11 mouse cellular contexts compared by ENCODE assay signal in the genomic region with DNA sequence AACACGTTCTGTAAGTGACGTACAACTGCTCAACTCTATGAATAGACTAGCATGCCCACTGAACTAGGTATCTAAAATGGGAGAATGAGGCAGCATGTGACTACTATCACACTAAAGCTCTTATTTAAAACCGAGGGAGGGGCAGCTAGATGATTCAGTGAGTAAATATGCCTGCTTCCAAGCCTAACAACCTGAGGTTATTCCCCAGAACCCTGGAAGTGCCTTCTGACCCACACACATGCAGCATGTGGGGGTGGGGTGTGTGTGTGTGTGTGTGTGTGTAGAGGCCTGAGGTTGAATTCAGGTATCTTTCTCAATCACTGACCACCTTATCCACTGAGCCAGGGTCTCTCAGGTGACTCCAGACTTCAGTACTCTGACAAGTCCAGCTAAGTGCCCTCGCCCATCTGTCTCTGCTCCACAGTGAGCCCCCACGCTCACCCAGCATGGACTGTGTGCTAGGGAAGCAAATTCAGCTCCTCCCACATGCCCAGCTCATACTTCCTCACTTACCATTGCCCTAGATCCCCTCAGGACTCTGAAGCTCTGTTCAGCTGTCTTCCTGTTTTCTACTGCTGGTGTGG. TPM values are rescaled to one million over a fixed set of nuclear protein-coding genes. Genes with fewer than 3 reads are reported as not detected.
DNase-seq lines count a peak whose midpoint lies in the region; ATAC-seq and TF ChIP-seq lines count a peak whose summit lies in the region.
"Had no signal": no experiment of that assay in that cellular context is flagged by ENCODE, and none has a peak within 500 bp of the region (broad histone marks: within the 10 kb centered on the region; RNA-seq: fewer than 3 reads in every experiment).

No protein-coding gene starts in this region.

- H3K27ac ChIP-seq in lung, embryonic 16.5 days (ENCODE audit: low read length): 0 out of 2 replicates have a peak overlapping the region, but pooled peaks have one; percentile 22
- peak overlapping the region; percentile 80 to 83 for H3K27ac ChIP-seq in heart, embryonic 14.5 days (replicated peaks in 1 of 2; ENCODE audit: control insufficient read depth in 1 of 2, insufficient read depth in 1 of 2, low read depth in 2 of 2, low read length in 2 of 2)
- H3K27ac ChIP-seq in forebrain, embryonic 10.5 days: no peak overlapping the region

- no peak for DNase-seq in lung, postnatal 10 days
- peak; percentile 48 for DNase-seq in adipocyte (ENCODE audit: low spot score)
- no peak for DNase-seq in forebrain, embryonic 10.5 days (ENCODE audit: extremely low spot score, low spot score)
- no peak for DNase-seq in adrenal gland, adult 8-10 months
- no peak for DNase-seq in ovary, postnatal 14 days (ENCODE audit: low spot score)
- DNase-seq: cerebellum, postnatal 14 days; kidney, postnatal 14 days; thymus, postnatal 14 days had no signal

- TF ChIP-seq POLR2A in myocyte (IDR thresholded peaks at IDR 0.05; ENCODE audit: insufficient read length, low read depth): no peak

- H3K4me2 ChIP-seq in lung, embryonic 16.5 days (ENCODE audit: low read depth, low read length): no peak overlapping the region
- H3K4me2 ChIP-seq in heart, embryonic 14.5 days (ENCODE audit: low read length): peak overlapping the region; percentile 53
- H3K4me2 ChIP-seq in myocyte (ENCODE audit: low read depth): peak overlapping the region; percentile 61

- no peaks in the 10 kb centered on the region for H3K27me3 ChIP-seq in lung, embryonic 16.5 days (ENCODE audit: control insufficient read depth, insufficient read depth, low read depth, low read length)
- H3K27me3 ChIP-seq in heart, embryonic 14.5 days (ENCODE audit: control insufficient read depth, insufficient read depth, low read length): no peaks in the 10 kb centered on the region
- no peaks in the 10 kb centered on the region for H3K27me3 ChIP-seq in myocyte (ENCODE audit: control insufficient read depth, insufficient read depth, insufficient read length)
- no peaks in the 10 kb centered on the region for H3K27me3 ChIP-seq in forebrain, embryonic 10.5 days (ENCODE audit: poor library complexity, severe bottlenecking)

- no peak overlapping the region for H3K4me3 ChIP-seq in lung, embryonic 16.5 days (ENCODE audit: low read length)
- no peak overlapping the region for H3K4me3 ChIP-seq in heart, embryonic 14.5 days (ENCODE audit: control insufficient read depth in 1 of 2, insufficient read depth in 1 of 2, low read depth in 1 of 2, low read length in 2 of 2)
- no peak overlapping the region for H3K4me3 ChIP-seq in myocyte
- no peak overlapping the region for H3K4me3 ChIP-seq in forebrain, embryonic 10.5 days

- no peaks in the 10 kb centered on the region for H3K36me3 ChIP-seq in lung, embryonic 16.5 days (ENCODE audit: control insufficient read depth, insufficient read depth, low read length)
- H3K36me3 ChIP-seq in heart, embryonic 14.5 days (ENCODE audit: control insufficient read depth, insufficient read depth, low read length): peaks cover 11% of the 10 kb centered on the region
- no peaks in the 10 kb centered on the region for H3K36me3 ChIP-seq in myocyte (ENCODE audit: control insufficient read depth, insufficient read depth)
- H3K36me3 ChIP-seq in forebrain, embryonic 10.5 days (replicated peaks): peaks cover 50% of the 10 kb centered on the region

- peaks cover 15% of the 10 kb centered on the region for H3K4me1 ChIP-seq in lung, embryonic 16.5 days (replicated peaks; ENCODE audit: control insufficient read depth, insufficient read depth, low read length)
- peaks cover 20 to 52% of the 10 kb centered on the region in 2 experiments for H3K4me1 ChIP-seq in heart, embryonic 14.5 days (ENCODE audit: control insufficient read depth in 2 of 2, insufficient read depth in 2 of 2, low read length in 2 of 2)
- 0 out of 2 replicates have a peak, but pooled peaks cover 3% of the 10 kb centered on the region for H3K4me1 ChIP-seq in forebrain, embryonic 10.5 days

- 66% methylated on average over 5 of the region's 5 CpGs for WGBS in lung, embryonic 16.5 days
- WGBS in heart, embryonic 14.5 days: 16% methylated on average over 5 of the region's 5 CpGs
- WGBS in forebrain, embryonic 10.5 days: 94% methylated on average over 5 of the region's 5 CpGs

- no peak overlapping the region for H3ac ChIP-seq in myocyte (ENCODE audit: control insufficient read depth, insufficient read length)

- no peak overlapping the region for H3K9ac ChIP-seq in lung, embryonic 16.5 days (ENCODE audit: low read length)
- H3K9ac ChIP-seq in heart, embryonic 14.5 days (ENCODE audit: low read length): peak overlapping the region; percentile 25; the same call in 1 of the 2 replicates

- ATAC-seq in lung, embryonic 16.5 days (ENCODE audit: low read depth): peak; percentile 35; the same call in 1 of the 2 replicates
- ATAC-seq in heart, embryonic 14.5 days (ENCODE audit: insufficient number of reproducible peaks, insufficient read depth, low FRiP score, low read depth): peak; percentile 52; the same call in 1 of the 2 replicates

- peaks cover 96% of the 10 kb centered on the region for H3K79me2 ChIP-seq in myocyte (ENCODE audit: control insufficient read depth, insufficient read depth)

- no peaks in the 10 kb centered on the region for H3K9me3 ChIP-seq in lung, embryonic 16.5 days (ENCODE audit: control insufficient read depth, low read length)
- no peaks in the 10 kb centered on the region for H3K9me3 ChIP-seq in heart, embryonic 14.5 days (ENCODE audit: control insufficient read depth, low read length)
- H3K9me3 ChIP-seq in forebrain, embryonic 10.5 days: no peaks in the 10 kb centered on the region

TF ChIP-seq in myocyte, 11 proteins besides CTCF, POLR2A, EP300 and RAD21:
- TF ChIP-seq MYOG (IDR thresholded peaks at IDR 0.05; ENCODE audit: control insufficient read depth in 1 of 3, insufficient read depth in 1 of 3, insufficient read length in 2 of 3, low read depth in 2 of 3) (no peak), USF1 (IDR thresholded peaks at IDR 0.05; ENCODE audit: low read depth) (peak; percentile 75), MYOD1 (IDR thresholded peaks at IDR 0.05; ENCODE audit: control insufficient read depth in 1 of 3, insufficient read length in 2 of 3, low read depth in 2 of 3) (peak in 2 of 3 experiments; percentile 15 to 42)

RNA-seq across cellular contexts. Expression of gene Maml1, which starts 16.5 kb away (rescaled TPM):
- polyA plus RNA-seq in lung, embryonic 16.5 days (2015; fragmentation: Nextera tagmentation; extraction: Ambion mirVana): 5.2 and 5.9 TPM in 2 replicates
- polyA plus RNA-seq in heart, embryonic 14.5 days (2014; fragmentation: Nextera tagmentation; extraction: Ambion mirVana): 5.2 and 5.6 TPM in 2 replicates
- 13.7 TPM for polyA plus RNA-seq in myocyte (2012; fragmentation: generic; extraction: Trizol)
- 5.4 and 5.8 TPM in 2 replicates for polyA plus RNA-seq in forebrain, embryonic 10.5 days (2016; fragmentation: Nextera tagmentation; extraction: Ambion mirVana)
- 10 to 100 TPM; 21.2 to 24.5 (median 23.9) TPM for total RNA-seq in adrenal gland, adult 8-10 months (2022)

RNA-seq across cellular contexts. Expression of gene Ltc4s, which starts 37.2 kb away (rescaled TPM):
- 2.7 and 3.6 TPM in 2 replicates for polyA plus RNA-seq in lung, embryonic 16.5 days (2015; fragmentation: Nextera tagmentation; extraction: Ambion mirVana)
- 1.8 and 1.9 TPM in 2 replicates for polyA plus RNA-seq in heart, embryonic 14.5 days (2014; fragmentation: Nextera tagmentation; extraction: Ambion mirVana)
- 1.8 TPM for polyA plus RNA-seq in myocyte (2012; fragmentation: generic; extraction: Trizol)
- polyA plus RNA-seq in forebrain, embryonic 10.5 days (2016; fragmentation: Nextera tagmentation; extraction: Ambion mirVana): 0.79 and 1.1 TPM in 2 replicates
- 10 to 100 TPM in 3 of 4 experiments, 1 to 10 TPM in 1; 8.3 to 28.7 (median 11.8) TPM for total RNA-seq in adrenal gland, adult 8-10 months (2022)

RNA-seq across cellular contexts. Expression of gene Canx, which starts 49.8 kb away (rescaled TPM):
- polyA plus RNA-seq in lung, embryonic 16.5 days (2015; fragmentation: Nextera tagmentation; extraction: Ambion mirVana): 329 and 349 TPM in 2 replicates
- polyA plus RNA-seq in heart, embryonic 14.5 days (2014; fragmentation: Nextera tagmentation; extraction: Ambion mirVana): 197 and 211 TPM in 2 replicates
- 139 TPM for polyA plus RNA-seq in myocyte (2012; fragmentation: generic; extraction: Trizol)
- polyA plus RNA-seq in forebrain, embryonic 10.5 days (2016; fragmentation: Nextera tagmentation; extraction: Ambion mirVana): 334 and 352 TPM in 2 replicates
- total RNA-seq in adrenal gland, adult 8-10 months (2022): 100 to 1,000 TPM; 459 to 558 (median 506) TPM
